In genomic region chr2:103662121-103662520, GRCm38 (mm10) we compare ENCODE assay signal across 9 mouse cellular contexts.
A peak's percentile ranks its signal among the peaks of the same experiment; 100 is the strongest.
DNase-seq lines count a peak whose midpoint lies in the region; ATAC-seq and TF ChIP-seq lines count a peak whose summit lies in the region.
"Had no signal": no experiment of that assay in that cellular context is flagged by ENCODE, and none has a peak within 500 bp of the region (broad histone marks: within the 10 kb centered on the region; RNA-seq: fewer than 3 reads in every experiment).

No protein-coding gene starts in this region.

- H3K4me2 ChIP-seq in kidney, embryonic 16.5 days (replicated peaks; ENCODE audit: low read depth, low read length): no peak overlapping the region
- no peak overlapping the region for H3K4me2 ChIP-seq in forebrain, embryonic 14.5 days (ENCODE audit: low read length)
- H3K4me2 ChIP-seq: limb, embryonic 12.5 days had no signal

- peak in 1 of 2 experiments; percentile 31; a peak in 1 of 4 replicates for TF ChIP-seq EP300 in MEL (IDR thresholded peaks at IDR 0.05; ENCODE audit: low read depth in 1 of 2, low read length in 2 of 2)

- no peak for TF ChIP-seq RAD21 in MEL (IDR thresholded peaks at IDR 0.05; ENCODE audit: low read depth, low read length)

- no peaks in the 10 kb centered on the region for H3K79me2 ChIP-seq in MEL (ENCODE audit: control insufficient read depth, insufficient read depth, low read length, poor library complexity)

- intact Hi-C loops in heart, postnatal 25 days (cut with DNase I): loop anchor here (5.0 kb wide), 1 partner anchor 40 kb away; no protein-coding TSS in a partner anchor

- TF ChIP-seq CTCF in MEL (IDR thresholded peaks at IDR 0.05 in 2 of 3, conservative IDR thresholded peaks at IDR 0.05 in 1 of 3; ENCODE audit: control insufficient read depth in 1 of 3, insufficient read depth in 1 of 3, low read depth in 2 of 3, low read length in 3 of 3, poor library complexity in 1 of 3, severe bottlenecking in 1 of 3): no peak

- H3K27ac ChIP-seq in kidney, embryonic 16.5 days (ENCODE audit: low read length): no peak overlapping the region
- no peak overlapping the region for H3K27ac ChIP-seq in MEL (ENCODE audit: control insufficient read depth, low read depth, low read length)
- H3K27ac ChIP-seq in forebrain, embryonic 14.5 days (ENCODE audit: low read depth, low read length): no peak overlapping the region
- H3K27ac ChIP-seq: limb, embryonic 12.5 days had no signal

- no peaks in the 10 kb centered on the region for H3K9me3 ChIP-seq in kidney, embryonic 16.5 days (ENCODE audit: low read length)
- no peaks in the 10 kb centered on the region for H3K9me3 ChIP-seq in MEL (replicated peaks; ENCODE audit: insufficient read depth, low read length)
- H3K9me3 ChIP-seq in forebrain, embryonic 14.5 days (replicated peaks; ENCODE audit: control insufficient read depth, low read length): no peaks in the 10 kb centered on the region
- H3K9me3 ChIP-seq: limb, embryonic 12.5 days had no signal

- ATAC-seq in kidney, embryonic 16.5 days (ENCODE audit: low FRiP score, low TSS enrichment): 0 out of 2 replicates have a peak, but pooled peaks have one; percentile 61
- no peak for ATAC-seq in forebrain, embryonic 14.5 days

- DNase-seq in kidney, postnatal 25 days: no peak
- peak; percentile 63 for DNase-seq in MEL (ENCODE audit: low read depth, low spot score)
- DNase-seq in cerebellum, postnatal 25 days: peak; percentile 66 to 75
- peak; percentile 21 for DNase-seq in heart, postnatal 25 days (ENCODE audit: low spot score)
- DNase-seq in skeletal muscle tissue, adult 2 months (ENCODE audit: low read depth, low spot score): peak; percentile 85
- DNase-seq in forebrain, embryonic 14.5 days (ENCODE audit: low spot score): no peak
- DNase-seq in layer of hippocampus, adult 9-10 months (ENCODE audit: low spot score): no peak

- H3K4me3 ChIP-seq in kidney, embryonic 16.5 days (ENCODE audit: low read length): no peak overlapping the region
- no peak overlapping the region for H3K4me3 ChIP-seq in MEL (ENCODE audit: control insufficient read depth in 1 of 2, insufficient read depth in 1 of 2, low read depth in 2 of 2, low read length in 2 of 2)
- H3K4me3 ChIP-seq in forebrain, embryonic 14.5 days (ENCODE audit: low read depth, low read length): no peak overlapping the region
- H3K4me3 ChIP-seq: limb, embryonic 12.5 days had no signal

- H3K36me3 ChIP-seq in kidney, embryonic 16.5 days (ENCODE audit: insufficient read depth, low read length): no peaks in the 10 kb centered on the region
- peaks cover 0 to 12% of the 10 kb centered on the region in 2 experiments; a peak in 2 of 4 replicates for H3K36me3 ChIP-seq in MEL (ENCODE audit: control insufficient read depth in 1 of 2, insufficient read depth in 2 of 2, low read length in 2 of 2)
- H3K36me3 ChIP-seq in forebrain, embryonic 14.5 days (ENCODE audit: control insufficient read depth, insufficient read depth, low read length): no peaks in the 10 kb centered on the region
- H3K36me3 ChIP-seq: limb, embryonic 12.5 days had no signal

- WGBS in kidney, embryonic 16.5 days: 45% methylated on average over 4 of the region's 4 CpGs
- WGBS in forebrain, embryonic 14.5 days: 51% methylated on average over 4 of the region's 4 CpGs

- H3K4me1 ChIP-seq in kidney, embryonic 16.5 days (ENCODE audit: insufficient read depth, low read length): 0 out of 2 replicates have a peak, but pooled peaks cover 3% of the 10 kb centered on the region
- H3K4me1 ChIP-seq in MEL (ENCODE audit: control insufficient read depth in 1 of 2, insufficient read depth in 2 of 2, low read length in 2 of 2): peaks cover 9 to 25% of the 10 kb centered on the region in 2 experiments
- peaks cover 11% of the 10 kb centered on the region for H3K4me1 ChIP-seq in forebrain, embryonic 14.5 days (ENCODE audit: control insufficient read depth, insufficient read depth, low read length)

- TF ChIP-seq POLR2A in MEL (IDR thresholded peaks at IDR 0.05; ENCODE audit: control insufficient read depth in 1 of 2, insufficient read depth in 1 of 2, low read depth in 1 of 2, low read length in 2 of 2, poor library complexity in 1 of 2): no peak

- H3K9ac ChIP-seq in kidney, embryonic 16.5 days (replicated peaks; ENCODE audit: low read length): no peak overlapping the region
- H3K9ac ChIP-seq in MEL (ENCODE audit: control insufficient read depth, low read depth, low read length, poor library complexity, severe bottlenecking): no peak overlapping the region
- no peak overlapping the region for H3K9ac ChIP-seq in forebrain, embryonic 14.5 days (ENCODE audit: low read length)
- H3K9ac ChIP-seq: limb, embryonic 12.5 days had no signal

- no peaks in the 10 kb centered on the region for H3K27me3 ChIP-seq in kidney, embryonic 16.5 days (ENCODE audit: insufficient read depth, low read length)
- H3K27me3 ChIP-seq in MEL (ENCODE audit: control insufficient read depth in 1 of 2, insufficient read depth in 2 of 2, low read length in 2 of 2): no peaks in the 10 kb centered on the region; a peak in 1 of 4 replicates
- no peaks in the 10 kb centered on the region for H3K27me3 ChIP-seq in forebrain, embryonic 14.5 days (replicated peaks; ENCODE audit: control insufficient read depth, insufficient read depth, low read length)
- H3K27me3 ChIP-seq: limb, embryonic 12.5 days had no signal

TF ChIP-seq in MEL, 35 proteins besides CTCF, POLR2A, EP300 and RAD21:
- TF ChIP-seq TCF12 (IDR thresholded peaks at IDR 0.05; ENCODE audit: low read depth, low read length): no peak
- peak; percentile 97 for TF ChIP-seq ETS1 (IDR thresholded peaks at IDR 0.05; ENCODE audit: low read depth, low read length)
- TF ChIP-seq MYB (IDR thresholded peaks at IDR 0.05; ENCODE audit: low read depth, low read length): no peak
- no peak for TF ChIP-seq ZMIZ1 (IDR thresholded peaks at IDR 0.05; ENCODE audit: low read depth, low read length)
- TF ChIP-seq BHLHE40 (IDR thresholded peaks at IDR 0.05; ENCODE audit: borderline replicate concordance, low read depth, low read length): no peak
- TF ChIP-seq SMC3 (IDR thresholded peaks at IDR 0.05; ENCODE audit: low read depth, low read length): no peak
- no peak for TF ChIP-seq NELFE (IDR thresholded peaks at IDR 0.05; ENCODE audit: low read depth, low read length)

Comparison
In these comparisons a context has a peak if more than half of its experiments do, and no peak if none do; other contexts are left out.
1. DNase-seq: peak in MEL (single experiment), cerebellum, postnatal 25 days (2 of 2), heart, postnatal 25 days (single experiment) and skeletal muscle tissue, adult 2 months (single experiment); none in kidney, postnatal 25 days (0 of 2), forebrain, embryonic 14.5 days (single experiment) and layer of hippocampus, adult 9-10 months (single experiment).